Mouse (Mus musculus): Measurements from ENCODE around the gene Pxylp1. TPM values are rescaled to one million over a fixed set of nuclear protein-coding genes. Genes with fewer than 3 reads are reported as not detected.
A peak's percentile ranks its signal among the peaks of the same experiment; 100 is the strongest.

The Pxylp1 gene
- polyA plus RNA-seq, 1 experiment: 14.5 TPM

DNA sequence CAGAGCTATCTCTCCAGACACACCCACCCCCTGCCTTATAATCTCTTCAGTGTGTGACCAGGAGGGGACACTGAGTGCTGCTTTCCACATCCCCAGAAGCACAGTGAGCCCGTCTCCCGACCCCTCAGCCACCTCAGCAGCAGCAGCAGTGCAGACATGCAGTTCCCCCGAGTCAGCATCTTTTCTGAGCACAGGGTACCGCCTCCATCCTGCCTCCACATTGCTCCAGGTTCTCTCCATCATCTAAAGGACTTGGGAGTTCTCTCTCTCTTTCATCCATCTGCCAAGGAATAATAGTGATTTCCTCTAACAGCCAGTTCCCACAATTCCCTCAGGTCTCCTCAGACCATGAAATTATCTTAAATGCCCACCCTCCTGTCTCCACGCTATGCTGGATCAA, 43.5 kb downstream of the Pxylp1 start:
- no peak for TF ChIP-seq POLR2A (IDR thresholded peaks at IDR 0.05; ENCODE audit: borderline replicate concordance, control insufficient read depth, low read depth, low read length)
- TF ChIP-seq CTCF (IDR thresholded peaks at IDR 0.05; ENCODE audit: control insufficient read depth, insufficient read depth, low read length): no peak
- no peak overlapping the region for H3K4me3 ChIP-seq (replicated peaks; ENCODE audit: control insufficient read depth, low read depth, low read length)
- H3K27ac ChIP-seq (ENCODE audit: control insufficient read depth, insufficient read depth, low read depth, low read length, poor library complexity): no peak overlapping the region
- H3K4me1 ChIP-seq (ENCODE audit: control insufficient read depth, insufficient read depth, low read length): no peaks in the 10 kb centered on the region
- WGBS: 78% methylated on average over 5 of the region's 5 CpGs

DNA sequence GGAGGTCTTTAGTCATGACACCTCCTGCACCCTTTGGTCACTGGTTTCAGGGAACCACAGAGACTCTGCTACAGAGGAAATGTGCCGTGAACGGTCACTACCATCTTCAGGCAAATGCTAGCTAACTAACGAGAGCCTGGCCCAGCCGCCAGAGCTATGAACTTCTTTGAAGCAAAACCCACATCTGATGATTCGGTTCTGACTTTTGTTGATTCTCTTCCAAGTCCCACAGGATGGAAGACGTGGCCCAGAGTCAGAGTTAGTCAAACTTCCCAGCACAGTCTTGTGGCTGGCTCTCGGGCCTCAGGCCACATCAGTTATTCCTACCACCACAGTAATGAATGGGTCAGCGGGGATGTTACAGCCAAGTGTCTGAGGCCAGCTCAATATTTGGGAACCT, 46.1 kb downstream of the Pxylp1 start:
- H3K4me1 ChIP-seq (ENCODE audit: control insufficient read depth, insufficient read depth, low read length): no peaks in the 10 kb centered on the region
- no peak overlapping the region for H3K4me3 ChIP-seq (replicated peaks; ENCODE audit: control insufficient read depth, low read depth, low read length)
- no peak for TF ChIP-seq POLR2A (IDR thresholded peaks at IDR 0.05; ENCODE audit: borderline replicate concordance, control insufficient read depth, low read depth, low read length)
- no peak for TF ChIP-seq CTCF (IDR thresholded peaks at IDR 0.05; ENCODE audit: control insufficient read depth, insufficient read depth, low read length)
- WGBS: 84% methylated on average over 8 of the region's 8 CpGs
- H3K27ac ChIP-seq (ENCODE audit: control insufficient read depth, insufficient read depth, low read depth, low read length, poor library complexity): no peak overlapping the region

DNA sequence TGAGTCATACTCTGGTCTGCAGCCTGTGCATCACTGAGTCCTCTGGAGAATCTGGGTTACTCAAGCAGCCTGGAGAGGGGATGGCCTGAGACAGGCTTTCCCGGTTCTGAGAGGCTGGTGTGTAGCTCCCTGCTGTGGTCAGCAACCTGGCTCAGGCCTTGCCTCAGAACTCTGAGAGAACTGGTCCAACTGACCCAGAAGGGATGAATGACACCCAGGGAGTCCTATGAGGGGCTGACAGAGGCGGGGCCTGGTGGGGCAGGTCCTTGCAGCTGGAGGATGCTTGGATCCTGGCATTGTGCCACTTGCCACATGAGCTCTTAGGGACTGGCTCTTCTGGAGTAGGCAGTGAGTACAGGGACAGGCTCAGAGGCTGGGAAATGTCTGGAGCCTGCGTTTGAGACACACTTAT, 47.7 kb downstream of the Pxylp1 start:
- no peak overlapping the region for H3K4me3 ChIP-seq (replicated peaks; ENCODE audit: control insufficient read depth, low read depth, low read length)
- TF ChIP-seq CTCF (IDR thresholded peaks at IDR 0.05; ENCODE audit: control insufficient read depth, insufficient read depth, low read length) (no peak), POLR2A (IDR thresholded peaks at IDR 0.05; ENCODE audit: borderline replicate concordance, control insufficient read depth, low read depth, low read length) (no peak)
- no peaks in the 10 kb centered on the region for H3K4me1 ChIP-seq (ENCODE audit: control insufficient read depth, insufficient read depth, low read length)
- 77% methylated on average over 3 of the region's 3 CpGs for WGBS
- H3K27ac ChIP-seq (ENCODE audit: control insufficient read depth, insufficient read depth, low read depth, low read length, poor library complexity): no peak overlapping the region

DNA sequence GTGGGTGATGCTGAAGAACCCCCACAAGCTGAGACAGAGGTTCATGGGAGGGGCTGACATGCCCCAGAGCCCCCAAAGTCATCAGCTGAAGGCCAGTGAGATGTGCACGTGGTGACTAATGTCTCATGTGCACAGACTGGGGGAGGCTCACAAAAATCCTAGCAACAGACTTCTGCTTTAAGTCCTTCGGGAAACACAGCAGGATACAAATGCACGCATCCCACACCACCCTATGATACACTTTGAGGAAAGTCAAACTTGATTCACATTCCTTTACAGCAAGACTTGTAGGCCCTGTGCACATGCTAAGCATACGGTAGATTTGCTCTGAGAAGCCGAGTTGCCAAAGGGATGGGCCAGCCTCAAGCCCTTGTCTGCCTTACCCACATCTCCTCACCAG, 53.1 kb downstream of the Pxylp1 start:
- H3K27ac ChIP-seq (ENCODE audit: control insufficient read depth, insufficient read depth, low read depth, low read length, poor library complexity): no peak overlapping the region
- no peaks in the 10 kb centered on the region for H3K4me1 ChIP-seq (ENCODE audit: control insufficient read depth, insufficient read depth, low read length)
- no peak overlapping the region for H3K4me3 ChIP-seq (replicated peaks; ENCODE audit: control insufficient read depth, low read depth, low read length)
- TF ChIP-seq POLR2A (IDR thresholded peaks at IDR 0.05; ENCODE audit: borderline replicate concordance, control insufficient read depth, low read depth, low read length) (no peak), CTCF (IDR thresholded peaks at IDR 0.05; ENCODE audit: control insufficient read depth, insufficient read depth, low read length) (no peak)
- WGBS: 84% methylated on average over 5 of the region's 5 CpGs

DNA sequence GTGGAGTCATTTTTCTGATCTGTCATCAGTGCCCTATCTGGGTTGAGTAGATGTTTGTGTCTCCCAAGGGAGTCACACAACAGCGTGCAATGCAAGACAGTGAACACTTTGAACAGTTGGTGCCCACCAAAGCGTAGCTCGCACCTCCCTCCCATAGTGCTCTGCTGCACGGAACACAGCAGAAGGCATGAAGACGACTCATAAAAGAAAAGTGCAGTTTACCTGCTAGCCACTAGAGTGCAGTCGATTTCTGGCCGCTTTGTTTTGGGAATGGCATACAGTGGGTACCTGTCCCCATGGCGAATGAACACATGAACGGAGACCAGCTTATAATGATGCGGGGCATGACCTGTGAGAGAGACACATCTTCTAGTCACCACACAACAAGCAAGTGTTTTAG, 53.6 kb downstream of the Pxylp1 start:
- TF ChIP-seq POLR2A (IDR thresholded peaks at IDR 0.05; ENCODE audit: borderline replicate concordance, control insufficient read depth, low read depth, low read length): no peak
- TF ChIP-seq CTCF (IDR thresholded peaks at IDR 0.05; ENCODE audit: control insufficient read depth, insufficient read depth, low read length): peak; percentile 37; the same call in 1 of the 2 replicates
- Histone ChIP-seq H3K4me1 (ENCODE audit: control insufficient read depth, insufficient read depth, low read length) (no peaks in the 10 kb centered on the region), H3K4me3 (replicated peaks; ENCODE audit: control insufficient read depth, low read depth, low read length) (no peak overlapping the region), H3K27ac (ENCODE audit: control insufficient read depth, insufficient read depth, low read depth, low read length, poor library complexity) (no peak overlapping the region)
- WGBS: 39% methylated on average over 10 of the region's 10 CpGs

GRCm38 (mm10) chr9:96837781-96838420, 54.6 kb downstream of the Pxylp1 start:
- H3K4me3 ChIP-seq (replicated peaks; ENCODE audit: control insufficient read depth, low read depth, low read length): no peak overlapping the region
- WGBS: 89% methylated on average over 20 of the region's 20 CpGs
- no peaks in the 10 kb centered on the region for H3K4me1 ChIP-seq (ENCODE audit: control insufficient read depth, insufficient read depth, low read length)
- no peak for TF ChIP-seq CTCF (IDR thresholded peaks at IDR 0.05; ENCODE audit: control insufficient read depth, insufficient read depth, low read length)
- no peak overlapping the region for H3K27ac ChIP-seq (ENCODE audit: control insufficient read depth, insufficient read depth, low read depth, low read length, poor library complexity)

DNA sequence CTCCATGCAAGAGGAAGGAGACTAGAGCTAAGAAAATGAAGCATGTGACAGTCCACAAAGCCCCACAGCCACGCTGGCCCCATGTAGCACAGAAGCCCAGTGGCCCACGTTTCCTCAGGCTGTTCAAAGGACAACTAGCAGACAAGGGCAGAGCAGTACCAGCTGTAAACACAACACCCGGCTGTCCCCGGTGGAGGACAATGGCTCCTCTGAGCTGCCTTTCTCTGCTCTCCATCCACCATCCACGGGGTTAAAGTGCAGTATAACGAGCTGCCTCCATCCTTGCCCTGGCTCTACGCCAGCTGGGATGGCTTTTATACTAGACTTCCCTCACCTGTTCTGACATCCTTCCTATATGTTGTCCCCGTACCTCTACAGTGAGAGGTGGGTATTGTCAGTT, 55.5 kb downstream of the Pxylp1 start:
- H3K27ac ChIP-seq (ENCODE audit: control insufficient read depth, insufficient read depth, low read depth, low read length, poor library complexity): no peak overlapping the region
- H3K4me1 ChIP-seq (ENCODE audit: control insufficient read depth, insufficient read depth, low read length): no peaks in the 10 kb centered on the region
- 77% methylated on average over 8 of the region's 8 CpGs for WGBS
- TF ChIP-seq CTCF (IDR thresholded peaks at IDR 0.05; ENCODE audit: control insufficient read depth, insufficient read depth, low read length) (no peak), POLR2A (IDR thresholded peaks at IDR 0.05; ENCODE audit: borderline replicate concordance, control insufficient read depth, low read depth, low read length) (no peak)
- no peak overlapping the region for H3K4me3 ChIP-seq (replicated peaks; ENCODE audit: control insufficient read depth, low read depth, low read length)

DNA sequence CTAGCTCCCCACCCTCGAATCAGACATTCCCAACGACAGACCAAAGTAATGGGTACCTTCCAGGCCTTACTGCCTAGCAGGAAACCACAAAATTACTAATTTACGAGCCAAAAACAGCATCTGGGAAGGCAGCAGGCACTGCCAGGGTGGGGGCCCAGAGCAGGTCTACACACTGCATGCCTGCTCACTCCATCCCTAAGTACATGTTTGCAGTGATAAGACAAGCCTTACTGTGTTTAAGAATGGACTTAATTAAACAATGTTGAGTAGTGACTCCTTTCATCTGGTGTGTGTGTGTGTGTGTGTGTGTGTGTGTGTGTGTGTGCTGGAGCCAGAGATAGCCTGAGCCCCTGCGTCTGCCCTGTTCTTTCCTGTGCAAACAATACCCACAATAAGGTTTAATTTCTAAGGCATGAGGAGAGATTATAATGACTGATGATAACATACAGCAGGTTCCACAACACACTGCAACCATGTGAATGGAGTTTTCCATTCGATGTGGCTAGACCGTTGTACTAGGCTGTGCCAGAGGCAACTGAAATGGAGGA, 57.0 kb downstream of the Pxylp1 start:
- Histone ChIP-seq H3K4me1 (ENCODE audit: control insufficient read depth, insufficient read depth, low read length) (no peaks in the 10 kb centered on the region), H3K4me3 (replicated peaks; ENCODE audit: control insufficient read depth, low read depth, low read length) (no peak overlapping the region), H3K27ac (ENCODE audit: control insufficient read depth, insufficient read depth, low read depth, low read length, poor library complexity) (no peak overlapping the region)
- TF ChIP-seq POLR2A (IDR thresholded peaks at IDR 0.05; ENCODE audit: borderline replicate concordance, control insufficient read depth, low read depth, low read length) (no peak), CTCF (IDR thresholded peaks at IDR 0.05; ENCODE audit: control insufficient read depth, insufficient read depth, low read length) (no peak)
- WGBS: 54% methylated on average over 6 of the region's 6 CpGs

- TF ChIP-seq CTCF (IDR thresholded peaks at IDR 0.05; ENCODE audit: control insufficient read depth, insufficient read depth, low read length): no peak
- TF ChIP-seq POLR2A (IDR thresholded peaks at IDR 0.05; ENCODE audit: borderline replicate concordance, control insufficient read depth, low read depth, low read length): no peak
- Histone ChIP-seq H3K4me3 (replicated peaks; ENCODE audit: control insufficient read depth, low read depth, low read length) (no peak overlapping the region), H3K4me1 (ENCODE audit: control insufficient read depth, insufficient read depth, low read length) (no peaks in the 10 kb centered on the region), H3K27ac (ENCODE audit: control insufficient read depth, insufficient read depth, low read depth, low read length, poor library complexity) (no peak overlapping the region)
- 74% methylated on average over 5 of the region's 5 CpGs for WGBS
Observed at GRCm38 (mm10) chr9:96833606-96834005, 58.9 kb downstream of the Pxylp1 start.

All from bone marrow, adult 2 months (tissue).